Mouse (Mus musculus) colon, adult 2 months (tissue): ENCODE data around the gene Atp6v1e1. TPM values are rescaled to one million over a fixed set of nuclear protein-coding genes. Genes with fewer than 3 reads are reported as not detected.

ENCODE experiments used
- polyA plus RNA-seq: library from polyadenylated mRNA; depleted of rRNA; stranded (reverse); fragments of >200 nt; gene quantifications from 2 replicates; pipeline ENCODE4 v1.2.3, GENCODE M21; 2012; rRNA removed

Gene Atp6v1e1
- polyA plus RNA-seq: 105 and 149 TPM in 2 replicates

GRCm38 (mm10) chr6:120822307-120822928 lies at the start of gene Atp6v1e1:
Gene Atp6v1e1, minus strand, starts transcription at chr6:120822793.

GRCm38 (mm10) chr6:120835474-120836374 lies 13.1 kb upstream of the Atp6v1e1 start, which contains the start of gene Bcl2l13:
Gene Bcl2l13, plus strand, starts transcription at chr6:120836212.

GRCm38 (mm10) chr6:120773149-120773628 lies 49.4 kb downstream of the Atp6v1e1 start, which contains the start of gene Slc25a18:
Gene Slc25a18, plus strand, starts transcription at chr6:120773578.

Other genes with a start within 250 kb of the Atp6v1e1 start
- gene Cecr2, start 156.4 kb downstream of the Atp6v1e1 start, polyA plus RNA-seq: 0.22 and 0.36 TPM in 2 replicates
- not detected in 2 replicates for gene Slc25a18, start 49.2 kb downstream of the Atp6v1e1 start, polyA plus RNA-seq
- 20.6 and 22.1 TPM in 2 replicates for gene Bcl2l13, start 13.4 kb upstream of the Atp6v1e1 start, polyA plus RNA-seq
- gene Bid, start 94.1 kb upstream of the Atp6v1e1 start, polyA plus RNA-seq: 7.7 TPM in 2 replicates